Mouse (Mus musculus) spleen, adult 2 months (tissue): ENCODE results near the gene Ccnd3.

Experiments
- CTCF ChIP-seq: fragments of 200-500 bp; IDR thresholded peaks from 2 replicates; pipeline ENCODE4 v1.5.1; 2011; ENCODE audit warnings: mild to moderate bottlenecking, inconsistent platforms; ENCODE audit not compliant: insufficient read depth, insufficient read length, insufficient replicate concordance; ENCODE audit errors: extremely low read depth
- POLR2A ChIP-seq: fragments of 200-500 bp; IDR thresholded peaks from 2 replicates; pipeline ENCODE4 v1.6.1; 2011; ENCODE audit warnings: low read depth, low read length, inconsistent platforms

DNA sequence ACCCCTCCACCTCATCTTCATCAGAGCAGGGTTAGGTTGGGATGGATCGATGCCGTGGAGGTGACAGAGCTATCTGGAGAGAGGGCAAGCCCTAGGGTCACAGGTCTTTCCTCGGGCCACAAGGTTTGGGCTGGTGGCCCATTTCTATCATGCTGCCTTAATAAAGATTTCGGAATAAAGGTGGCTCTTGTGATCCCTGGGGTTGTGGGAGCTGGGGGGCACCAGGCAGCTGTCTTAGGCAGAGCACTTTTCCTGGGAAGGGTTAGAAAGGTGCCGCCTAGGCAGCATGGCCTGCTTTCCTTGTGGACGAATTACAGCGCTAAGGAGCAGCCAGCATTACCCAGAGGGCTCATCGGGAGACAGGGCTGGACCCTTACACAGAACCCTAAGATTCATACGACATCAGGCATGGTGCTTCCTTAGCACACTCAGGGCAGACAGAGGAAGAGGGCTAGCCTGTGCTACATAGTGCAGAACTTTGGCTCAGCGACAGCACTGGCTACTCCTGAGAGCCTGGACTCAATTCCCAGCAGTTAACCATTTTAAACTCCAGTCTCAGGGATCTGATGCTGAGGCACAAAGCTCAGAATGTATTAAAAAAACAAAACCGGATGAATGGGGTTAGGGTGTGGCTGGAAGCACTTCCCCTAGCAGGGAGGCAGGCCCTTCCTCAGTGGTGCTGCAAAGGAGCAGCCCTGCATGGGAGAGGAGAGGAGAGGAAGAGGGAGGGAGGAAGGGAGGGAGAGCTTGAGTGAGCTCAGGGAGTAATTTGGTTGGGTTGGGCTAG lies 94.9 kb downstream of the Ccnd3 start:
- TF ChIP-seq CTCF (no peak), POLR2A (no peak)
